Mouse (Mus musculus): ENCODE results near the gene Egr4. TPM values are rescaled to one million over a fixed set of nuclear protein-coding genes. Genes with fewer than 3 reads are reported as not detected.

The Egr4 gene
- total and polyA plus RNA-seq, 2 experiments from 2014 or later: 0.19 to 0.77 TPM

- no peak for DNase-seq (ENCODE audit: low spot score)
- Histone ChIP-seq H3K27ac (ENCODE audit: low read depth, low read length) (no peak overlapping the region), H3K4me2 (ENCODE audit: low read depth, low read length, poor library complexity, severe bottlenecking) (peak overlapping the region; percentile 87), H3K4me3 (ENCODE audit: low read depth, low read length) (peak overlapping the region; percentile 52), H3K4me1 (ENCODE audit: insufficient read depth, low read length) (peaks cover 6% of the 10 kb centered on the region), H3K9ac (replicated peaks; ENCODE audit: low read length, poor library complexity, severe bottlenecking) (no peak overlapping the region), H3K36me3 (ENCODE audit: insufficient read depth, low read length) (no peaks in the 10 kb centered on the region), H3K9me3 (ENCODE audit: low read length) (no peaks in the 10 kb centered on the region), H3K27me3 (ENCODE audit: insufficient read depth, low read length) (peaks cover 51% of the 10 kb centered on the region)
- no peak for TF ChIP-seq CTCF (IDR thresholded peaks at IDR 0.05)
- WGBS: under 1% methylated on average over 81 of the region's 88 CpGs
- no peak; the same call in 1 of the 2 replicates for ATAC-seq (ENCODE audit: low FRiP score)
Observed at GRCm38 (mm10) chr6:85511286-85512055, 1.9 kb downstream of the Egr4 start.

- Histone ChIP-seq H3K4me2 (ENCODE audit: low read depth, low read length, poor library complexity, severe bottlenecking) (no peak overlapping the region), H3K27me3 (ENCODE audit: insufficient read depth, low read length) (peaks cover 49% of the 10 kb centered on the region), H3K4me1 (ENCODE audit: insufficient read depth, low read length) (peaks cover 6% of the 10 kb centered on the region), H3K36me3 (ENCODE audit: insufficient read depth, low read length) (no peaks in the 10 kb centered on the region), H3K9me3 (ENCODE audit: low read length) (no peaks in the 10 kb centered on the region), H3K9ac (replicated peaks; ENCODE audit: low read length, poor library complexity, severe bottlenecking) (no peak overlapping the region), H3K27ac (ENCODE audit: low read depth, low read length) (no peak overlapping the region), H3K4me3 (ENCODE audit: low read depth, low read length) (no peak overlapping the region)
- ATAC-seq (ENCODE audit: low FRiP score) (no peak), DNase-seq (ENCODE audit: low spot score) (peak; percentile 85)
- 2% methylated on average over 6 of the region's 6 CpGs for WGBS
- peak; percentile 78 for TF ChIP-seq CTCF (IDR thresholded peaks at IDR 0.05)
Observed at GRCm38 (mm10) chr6:85510476-85510875, 2.9 kb downstream of the Egr4 start.

DNA sequence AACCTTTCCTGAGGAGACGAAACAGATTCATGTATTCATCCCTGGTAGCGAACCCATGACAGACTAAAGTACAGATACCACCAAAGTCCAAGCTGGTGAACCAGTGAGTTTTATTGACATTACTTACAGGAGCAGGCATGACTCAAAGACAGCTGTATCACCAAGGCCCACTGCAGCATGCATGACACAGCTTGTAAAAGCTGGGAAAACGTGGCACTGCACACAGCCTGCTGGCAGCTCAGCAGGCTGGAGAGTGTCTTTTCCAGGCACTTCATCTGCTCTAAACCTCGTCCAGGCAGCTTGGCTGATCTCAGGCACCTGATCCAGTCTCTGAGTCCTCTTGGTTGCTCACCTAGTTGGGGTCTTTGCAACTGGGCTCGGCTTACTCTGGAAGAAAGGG, 4.8 kb downstream of the Egr4 start:
- TF ChIP-seq CTCF (IDR thresholded peaks at IDR 0.05): no peak
- H3K36me3 ChIP-seq (ENCODE audit: insufficient read depth, low read length): no peaks in the 10 kb centered on the region
- DNase-seq (ENCODE audit: low spot score) (no peak), ATAC-seq (ENCODE audit: low FRiP score) (no peak)
- WGBS: 51% methylated on average over 5 of the region's 5 CpGs
- H3K27ac ChIP-seq (ENCODE audit: low read depth, low read length): no peak overlapping the region
- H3K9me3 ChIP-seq (ENCODE audit: low read length): no peaks in the 10 kb centered on the region
- peaks cover 33% of the 10 kb centered on the region for H3K27me3 ChIP-seq (ENCODE audit: insufficient read depth, low read length)
- H3K9ac ChIP-seq (replicated peaks; ENCODE audit: low read length, poor library complexity, severe bottlenecking): no peak overlapping the region
- H3K4me3 ChIP-seq (ENCODE audit: low read depth, low read length): no peak overlapping the region
- H3K4me2 ChIP-seq (ENCODE audit: low read depth, low read length, poor library complexity, severe bottlenecking): no peak overlapping the region
- peaks cover 8% of the 10 kb centered on the region for H3K4me1 ChIP-seq (ENCODE audit: insufficient read depth, low read length)

GRCm38 (mm10) chr6:85504908-85505307, 8.5 kb downstream of the Egr4 start:
- no peaks in the 10 kb centered on the region for H3K9me3 ChIP-seq (ENCODE audit: low read length)
- H3K27me3 ChIP-seq (ENCODE audit: insufficient read depth, low read length): peaks cover 3% of the 10 kb centered on the region; the same call in 1 of the 2 replicates
- WGBS: 35% methylated on average over 2 of the region's 2 CpGs
- no peak for DNase-seq (ENCODE audit: low spot score)
- H3K9ac ChIP-seq (replicated peaks; ENCODE audit: low read length, poor library complexity, severe bottlenecking): no peak overlapping the region
- no peaks in the 10 kb centered on the region for H3K36me3 ChIP-seq (ENCODE audit: insufficient read depth, low read length)
- no peak overlapping the region; the same call in 1 of the 2 replicates for H3K4me2 ChIP-seq (ENCODE audit: low read depth, low read length, poor library complexity, severe bottlenecking)
- H3K27ac ChIP-seq (ENCODE audit: low read depth, low read length): 0 out of 2 replicates have a peak overlapping the region, but pooled peaks have one; percentile 7
- H3K4me1 ChIP-seq (ENCODE audit: insufficient read depth, low read length): peaks cover 11% of the 10 kb centered on the region; the same call in 1 of the 2 replicates
- ATAC-seq (ENCODE audit: low FRiP score): no peak
- H3K4me3 ChIP-seq (ENCODE audit: low read depth, low read length): no peak overlapping the region
- TF ChIP-seq CTCF (IDR thresholded peaks at IDR 0.05): no peak

GRCm38 (mm10) chr6:85502911-85503250, 10.5 kb downstream of the Egr4 start, which contains the start of gene Fbxo41:
Gene Fbxo41, minus strand, starts transcription at chr6:85502994.
- Histone ChIP-seq H3K9ac (replicated peaks; ENCODE audit: low read length, poor library complexity, severe bottlenecking) (peak within 1 kb of the TSS; percentile 94), H3K27me3 (ENCODE audit: insufficient read depth, low read length) (no peaks in the 10 kb centered on the region), H3K27ac (ENCODE audit: low read depth, low read length) (peak within 1 kb of the TSS; percentile 94), H3K9me3 (ENCODE audit: low read length) (no peaks in the 10 kb centered on the region), H3K4me3 (ENCODE audit: low read depth, low read length) (peak within 1 kb of the TSS; percentile 75), H3K4me1 (ENCODE audit: insufficient read depth, low read length) (peaks cover 11% of the 10 kb centered on the region; the same call in 1 of the 2 replicates), H3K36me3 (ENCODE audit: insufficient read depth, low read length) (no peaks in the 10 kb centered on the region), H3K4me2 (ENCODE audit: low read depth, low read length, poor library complexity, severe bottlenecking) (peak within 1 kb of the TSS; percentile 76)
- DNase-seq (ENCODE audit: low spot score) (peak; percentile 82), ATAC-seq (ENCODE audit: low FRiP score) (peak; percentile 74)
- WGBS: 0% methylated on average over 9 of the region's 22 CpGs
- no peak for TF ChIP-seq CTCF (IDR thresholded peaks at IDR 0.05)
